Comparison of ENCODE assay signal across 29 mouse cellular contexts in the genomic region with DNA sequence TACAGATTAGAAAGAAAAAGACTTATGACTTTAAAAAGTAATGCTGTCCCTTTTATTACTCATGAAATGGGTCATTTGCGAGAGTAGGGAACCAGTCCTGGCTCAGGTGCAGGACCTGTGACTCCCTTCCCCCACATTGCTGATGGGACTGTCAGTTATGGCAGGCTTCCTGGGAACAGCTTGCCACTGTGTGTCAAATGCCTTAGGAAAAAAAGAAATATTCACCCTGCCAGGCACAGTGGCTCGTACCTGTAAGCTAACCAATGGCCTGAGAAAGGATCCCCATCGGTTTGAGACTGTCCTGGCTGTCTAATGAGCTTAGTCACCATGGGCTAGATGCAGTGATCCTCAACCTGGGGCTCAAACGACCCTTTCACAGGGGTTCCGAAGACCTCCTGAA. TPM values are rescaled to one million over a fixed set of nuclear protein-coding genes. Genes with fewer than 3 reads are reported as not detected.
A peak's percentile ranks its signal among the peaks of the same experiment; 100 is the strongest.
DNase-seq lines count a peak whose midpoint lies in the region; ATAC-seq and TF ChIP-seq lines count a peak whose summit lies in the region.
"Had no signal": no experiment of that assay in that cellular context is flagged by ENCODE, and none has a peak within 500 bp of the region (broad histone marks: within the 10 kb centered on the region; RNA-seq: fewer than 3 reads in every experiment).

No protein-coding gene starts in this region.

- TF ChIP-seq CTCF in thymus, adult 2 months (IDR thresholded peaks at IDR 0.05; ENCODE audit: borderline replicate concordance, control insufficient read depth, extremely low read depth, insufficient read depth, low read length, poor library complexity), result no peak

- H3K9me3 ChIP-seq in forebrain, embryonic 16.5 days (ENCODE audit: control insufficient read depth, low read length), result 0 out of 2 replicates have a peak, but pooled peaks cover 6% of the 10 kb centered on the region
- no peaks in the 10 kb centered on the region; the same call in 1 of the 2 replicates for H3K9me3 ChIP-seq in forebrain, embryonic 14.5 days (replicated peaks; ENCODE audit: control insufficient read depth, low read length)
- H3K9me3 ChIP-seq: liver, embryonic 15.5 days; lung, embryonic 15.5 days had no signal

- 0 out of 2 replicates have a peak overlapping the region, but pooled peaks have one; percentile 19 for H3K27ac ChIP-seq in forebrain, embryonic 16.5 days (ENCODE audit: low read length)
- no peak overlapping the region for H3K27ac ChIP-seq in forebrain, embryonic 14.5 days (ENCODE audit: low read depth, low read length)
- no peak overlapping the region for H3K27ac ChIP-seq in thymus, adult 2 months (ENCODE audit: control insufficient read depth, insufficient read depth, low read length)
- H3K27ac ChIP-seq: embryonic facial prominence, embryonic 12.5 days; hindbrain, embryonic 10.5 days; hindbrain, postnatal 0 days; liver, embryonic 15.5 days; lung, embryonic 15.5 days; neural tube, embryonic 13.5 days had no signal

- DNase-seq in forebrain, embryonic 14.5 days (ENCODE audit: low spot score), result no peak
- peak; percentile 42 for DNase-seq in adipocyte (ENCODE audit: low spot score)
- DNase-seq in cerebellum, adult 18-20 months, result peak; percentile 81 to 91
- peak; percentile 85 to 87 for DNase-seq in cerebellum, postnatal 14 days
- no peak for DNase-seq in thymus, adult 2 months
- DNase-seq in left cerebral cortex, adult 18-20 months (ENCODE audit: low spot score in 2 of 2), result no peak
- DNase-seq: adrenal gland, postnatal 36 days; gastrocnemius, postnatal 10 days; heart, adult 11 months; heart, postnatal 10 days; kidney, postnatal 25 days; layer of hippocampus, postnatal 36 days; lung, postnatal 36 days; retina, postnatal 1 day; right cerebral cortex, postnatal 25 days; spleen, adult 18-20 months; thymus, postnatal 14 days had no signal

- H3K36me3 ChIP-seq in forebrain, embryonic 16.5 days (ENCODE audit: control insufficient read depth, insufficient read depth), result peaks cover 4% of the 10 kb centered on the region; the same call in 1 of the 2 replicates
- H3K36me3 ChIP-seq in forebrain, embryonic 14.5 days (ENCODE audit: control insufficient read depth, insufficient read depth, low read length), result peaks cover 16% of the 10 kb centered on the region; the same call in 1 of the 2 replicates
- no peaks in the 10 kb centered on the region for H3K36me3 ChIP-seq in thymus, adult 2 months (ENCODE audit: control insufficient read depth, insufficient read depth, low read length)

- WGBS in forebrain, embryonic 16.5 days, result 86% methylated on average over 5 of the region's 5 CpGs
- WGBS in forebrain, embryonic 14.5 days, result 85% methylated on average over 5 of the region's 5 CpGs
- 87% methylated on average over 5 of the region's 5 CpGs for WGBS in thymus, adult 2 months

- no peak for ATAC-seq in forebrain, embryonic 16.5 days
- ATAC-seq in forebrain, embryonic 14.5 days, result no peak
- ATAC-seq: hindbrain, postnatal 0 days; intestine, embryonic 16.5 days; midbrain, embryonic 16.5 days had no signal

- H3K4me3 ChIP-seq in forebrain, embryonic 16.5 days (replicated peaks; ENCODE audit: low read length), result no peak overlapping the region
- H3K4me3 ChIP-seq in forebrain, embryonic 14.5 days (ENCODE audit: low read depth, low read length), result no peak overlapping the region
- H3K4me3 ChIP-seq in thymus, adult 2 months (ENCODE audit: control insufficient read depth, insufficient read depth, low read length), result no peak overlapping the region
- H3K4me3 ChIP-seq: embryonic facial prominence, embryonic 12.5 days; heart, embryonic 12.5 days; hindbrain, embryonic 10.5 days; liver, embryonic 15.5 days; lung, embryonic 15.5 days; myocyte; neural tube, embryonic 13.5 days had no signal

- no peak overlapping the region for H3K4me2 ChIP-seq in forebrain, embryonic 16.5 days (ENCODE audit: low read length)
- H3K4me2 ChIP-seq in forebrain, embryonic 14.5 days (ENCODE audit: low read length), result no peak overlapping the region
- H3K4me2 ChIP-seq: embryonic facial prominence, embryonic 12.5 days; heart, embryonic 12.5 days; liver, embryonic 15.5 days; lung, embryonic 15.5 days; neural tube, embryonic 13.5 days had no signal

- H3K4me1 ChIP-seq in forebrain, embryonic 16.5 days (replicated peaks; ENCODE audit: control insufficient read depth, insufficient read depth, low read length), result peaks cover 14% of the 10 kb centered on the region
- H3K4me1 ChIP-seq in forebrain, embryonic 14.5 days (ENCODE audit: control insufficient read depth, insufficient read depth, low read length), result no peaks in the 10 kb centered on the region
- no peaks in the 10 kb centered on the region for H3K4me1 ChIP-seq in thymus, adult 2 months (replicated peaks; ENCODE audit: control insufficient read depth, insufficient read depth, low read length)
- H3K4me1 ChIP-seq: embryonic facial prominence, embryonic 12.5 days had no signal

- TF ChIP-seq POLR2A in thymus, adult 2 months (IDR thresholded peaks at IDR 0.05; ENCODE audit: control insufficient read depth, extremely low read depth, insufficient read depth, low read length, poor library complexity), result no peak

- no peaks in the 10 kb centered on the region for H3K27me3 ChIP-seq in forebrain, embryonic 16.5 days (replicated peaks; ENCODE audit: control insufficient read depth, insufficient read depth, low read length)
- no peaks in the 10 kb centered on the region for H3K27me3 ChIP-seq in forebrain, embryonic 14.5 days (replicated peaks; ENCODE audit: control insufficient read depth, insufficient read depth, low read length)
- H3K27me3 ChIP-seq in thymus, adult 2 months (ENCODE audit: control insufficient read depth, insufficient read depth, low read length), result no peaks in the 10 kb centered on the region
- H3K27me3 ChIP-seq: embryonic facial prominence, embryonic 12.5 days; heart, embryonic 12.5 days; liver, embryonic 15.5 days; lung, embryonic 15.5 days; neural tube, embryonic 13.5 days had no signal

- no peak overlapping the region for H3K9ac ChIP-seq in forebrain, embryonic 16.5 days (replicated peaks; ENCODE audit: low read depth, low read length)
- no peak overlapping the region for H3K9ac ChIP-seq in forebrain, embryonic 14.5 days (ENCODE audit: low read length)
- H3K9ac ChIP-seq: embryonic facial prominence, embryonic 12.5 days; heart, embryonic 12.5 days; liver, embryonic 15.5 days; lung, embryonic 15.5 days; neural tube, embryonic 13.5 days had no signal

RNA-seq across cellular contexts. Expression of a gene that starts 16.3 kb away (rescaled TPM):
- 33.5 and 34.7 TPM in 2 replicates for polyA plus RNA-seq in forebrain, embryonic 16.5 days (2015; fragmentation: Nextera tagmentation; extraction: Ambion mirVana)
- polyA plus RNA-seq in forebrain, embryonic 14.5 days (2014; fragmentation: Nextera tagmentation; extraction: Ambion mirVana), result 22.2 and 25.1 TPM in 2 replicates
- 36.5 and 43.1 TPM in 2 replicates for polyA plus RNA-seq in thymus, adult 2 months (2012; rRNA removed)
- 10 to 100 TPM; 43.5 to 48.3 TPM for total RNA-seq in left cerebral cortex, adult 18-20 months (2021)

RNA-seq across cellular contexts. Expression of a gene that starts 23.6 kb away (rescaled TPM):
- polyA plus RNA-seq in forebrain, embryonic 16.5 days (2015; fragmentation: Nextera tagmentation; extraction: Ambion mirVana), result 60.2 and 60.6 TPM in 2 replicates
- polyA plus RNA-seq in forebrain, embryonic 14.5 days (2014; fragmentation: Nextera tagmentation; extraction: Ambion mirVana), result 63.1 and 76.6 TPM in 2 replicates
- polyA plus RNA-seq in thymus, adult 2 months (2012; rRNA removed), result 41.0 and 41.7 TPM in 2 replicates
- total RNA-seq in left cerebral cortex, adult 18-20 months (2021), result 10 to 100 TPM; 12.2 to 17.6 TPM

RNA-seq across cellular contexts. Expression of a gene that starts 27.5 kb away (rescaled TPM):
- polyA plus RNA-seq in forebrain, embryonic 16.5 days (2015; fragmentation: Nextera tagmentation; extraction: Ambion mirVana), result 10.1 and 10.2 TPM in 2 replicates
- polyA plus RNA-seq in forebrain, embryonic 14.5 days (2014; fragmentation: Nextera tagmentation; extraction: Ambion mirVana), result 13.4 and 14.2 TPM in 2 replicates
- 94.3 and 95.2 TPM in 2 replicates for polyA plus RNA-seq in thymus, adult 2 months (2012; rRNA removed)
- total RNA-seq in left cerebral cortex, adult 18-20 months (2021), result 1 to 10 TPM; 2.4 to 2.9 TPM
- total RNA-seq: megakaryocyte-erythroid progenitor cell, adult 5-6 weeks had no signal

RNA-seq across cellular contexts. Expression of a gene that starts 43.2 kb away (rescaled TPM):
- polyA plus RNA-seq in forebrain, embryonic 16.5 days (2015; fragmentation: Nextera tagmentation; extraction: Ambion mirVana), result 0.87 and 1.2 TPM in 2 replicates
- 1.1 TPM in 2 replicates for polyA plus RNA-seq in forebrain, embryonic 14.5 days (2014; fragmentation: Nextera tagmentation; extraction: Ambion mirVana)
- 0.75 and 1.2 TPM in 2 replicates for polyA plus RNA-seq in thymus, adult 2 months (2012; rRNA removed)
- total RNA-seq in left cerebral cortex, adult 18-20 months (2021), result under 1 TPM; 0.59 to 0.77 TPM

Comparison
In these comparisons a context has a peak if more than half of its experiments do, and no peak if none do; other contexts are left out.
1. DNase-seq: peak in adipocyte (single experiment), cerebellum, adult 18-20 months (2 of 2) and cerebellum, postnatal 14 days (2 of 2); none in forebrain, embryonic 14.5 days (single experiment), thymus, adult 2 months (single experiment) and left cerebral cortex, adult 18-20 months (0 of 2).